Mouse (Mus musculus): Measurements from ENCODE around the gene Cyp24a1.
"Not testable (repeated sequence)": the region's sequence is repeated elsewhere in the genome, so short reads cannot be mapped to it uniquely, and the experiment has no call there.

Gene Cyp24a1

GRCm38 (mm10) chr2:170494784-170495710 is 1.9 kb downstream of the Cyp24a1 start:
- no peak for DNase-seq (ENCODE audit: low spot score)

GRCm38 (mm10) chr2:170487890-170488502 is 8.9 kb downstream of the Cyp24a1 start:
- no peak for DNase-seq (ENCODE audit: low spot score)

- no peak for DNase-seq (ENCODE audit: low spot score)
Observed at GRCm38 (mm10) chr2:170487202-170487601, 9.7 kb downstream of the Cyp24a1 start.

- DNase-seq (ENCODE audit: low spot score), result no peak
Observed at GRCm38 (mm10) chr2:170483914-170484313, 13.0 kb downstream of the Cyp24a1 start.

- no peak for DNase-seq (ENCODE audit: low spot score)
Observed at GRCm38 (mm10) chr2:170482019-170482540, 14.9 kb downstream of the Cyp24a1 start.

GRCm38 (mm10) chr2:170476643-170477042 is 20.3 kb downstream of the Cyp24a1 start:
- DNase-seq (ENCODE audit: low spot score), result no peak

- peak; percentile 69 for DNase-seq (ENCODE audit: low spot score)
Observed at GRCm38 (mm10) chr2:170476215-170476614, 20.7 kb downstream of the Cyp24a1 start.

GRCm38 (mm10) chr2:170475164-170475563 is 21.8 kb downstream of the Cyp24a1 start:
- DNase-seq (ENCODE audit: low spot score), result no peak

- DNase-seq (ENCODE audit: low spot score), result no peak
Observed at GRCm38 (mm10) chr2:170474125-170474524, 22.8 kb downstream of the Cyp24a1 start.

GRCm38 (mm10) chr2:170470591-170470990 is 26.4 kb downstream of the Cyp24a1 start:
- DNase-seq (ENCODE audit: low spot score), result no peak

GRCm38 (mm10) chr2:170469616-170470308 is 27.2 kb downstream of the Cyp24a1 start:
- peak; percentile 57 for DNase-seq (ENCODE audit: low spot score)

GRCm38 (mm10) chr2:170468009-170468408 is 28.9 kb downstream of the Cyp24a1 start:
- peak; percentile 60 for DNase-seq (ENCODE audit: low spot score)

- DNase-seq (ENCODE audit: low spot score), result no peak
Observed at GRCm38 (mm10) chr2:170464817-170465216, 32.1 kb downstream of the Cyp24a1 start.

GRCm38 (mm10) chr2:170461652-170462051 is 35.3 kb downstream of the Cyp24a1 start:
- DNase-seq (ENCODE audit: low spot score), result no peak

- no peak for DNase-seq (ENCODE audit: low spot score)
Observed at GRCm38 (mm10) chr2:170459805-170460204, 37.1 kb downstream of the Cyp24a1 start.

GRCm38 (mm10) chr2:170459183-170459582 is 37.8 kb downstream of the Cyp24a1 start:
- DNase-seq (ENCODE audit: low spot score), result no peak

- not testable (repeated sequence) for DNase-seq (ENCODE audit: low spot score)
Observed at GRCm38 (mm10) chr2:170453809-170454208, 43.1 kb downstream of the Cyp24a1 start.

GRCm38 (mm10) chr2:170450933-170451332 is 46.0 kb downstream of the Cyp24a1 start:
- DNase-seq (ENCODE audit: low spot score), result peak; percentile 88

GRCm38 (mm10) chr2:170447651-170448050 is 49.3 kb downstream of the Cyp24a1 start:
- DNase-seq (ENCODE audit: low spot score), result no peak

GRCm38 (mm10) chr2:170446843-170447383 is 50.0 kb downstream of the Cyp24a1 start:
- no peak for DNase-seq (ENCODE audit: low spot score)

GRCm38 (mm10) chr2:170445861-170446260 is 51.1 kb downstream of the Cyp24a1 start:
- DNase-seq (ENCODE audit: low spot score), result no peak

- DNase-seq (ENCODE audit: low spot score), result no peak
Observed at GRCm38 (mm10) chr2:170442535-170442934, 54.4 kb downstream of the Cyp24a1 start.

All from testis, postnatal 10 days (tissue).